Mouse (Mus musculus): ENCODE measurements at regions not wholly inside any gene's neighbourhood (a gene's known extent, or its start where the extent isn't known, plus 50 kb on each side); places are given as distances from the start of the nearest gene placed in this dataset.

DNA sequence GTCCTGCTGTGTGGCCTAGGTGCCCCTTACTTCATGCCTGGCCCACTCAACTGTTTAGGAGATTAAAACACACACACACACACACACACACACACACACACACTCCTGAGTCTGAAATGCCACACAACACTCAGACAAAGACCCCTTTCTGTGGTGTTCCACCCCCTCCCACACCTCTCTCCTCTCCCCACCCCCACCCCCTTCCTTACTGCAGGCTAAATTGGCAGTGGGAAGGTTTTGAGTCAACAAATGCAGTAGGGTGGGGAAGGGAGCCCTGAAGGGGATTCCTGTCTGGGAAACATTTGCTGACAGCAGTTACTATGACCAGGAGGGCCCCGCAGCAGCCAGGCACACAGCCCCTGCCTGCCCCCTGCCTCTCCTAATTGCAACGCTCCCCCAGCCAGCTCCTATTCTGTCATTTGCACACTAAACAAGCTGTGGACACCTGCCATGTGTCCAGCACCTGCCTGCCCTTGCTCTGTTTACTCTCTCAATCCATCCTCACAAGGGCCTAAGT, 69.5 kb downstream of the Ephb3 start:
- no peaks in the 10 kb centered on the region for H3K9me3 ChIP-seq (replicated peaks; ENCODE audit: control insufficient read depth, low read length)
- 43% methylated on average over 2 of the region's 2 CpGs for WGBS (ENCODE audit: insufficient replicate concordance)
- H3K36me3 ChIP-seq (ENCODE audit: control insufficient read depth, insufficient read depth): no peaks in the 10 kb centered on the region
- ATAC-seq (ENCODE audit: low read depth): no peak
- no peaks in the 10 kb centered on the region for H3K27me3 ChIP-seq (ENCODE audit: control insufficient read depth, insufficient read depth, low read depth, low read length)
- no peak overlapping the region for H3K27ac ChIP-seq (ENCODE audit: low read length)
- no peak overlapping the region for H3K9ac ChIP-seq (ENCODE audit: low read depth, low read length)
- H3K4me1 ChIP-seq (ENCODE audit: control insufficient read depth, low read depth, low read length): no peaks in the 10 kb centered on the region
- H3K4me3 ChIP-seq (ENCODE audit: low read depth, low read length): no peak overlapping the region
- no peak overlapping the region for H3K4me2 ChIP-seq (ENCODE audit: low read depth, low read length)

DNA sequence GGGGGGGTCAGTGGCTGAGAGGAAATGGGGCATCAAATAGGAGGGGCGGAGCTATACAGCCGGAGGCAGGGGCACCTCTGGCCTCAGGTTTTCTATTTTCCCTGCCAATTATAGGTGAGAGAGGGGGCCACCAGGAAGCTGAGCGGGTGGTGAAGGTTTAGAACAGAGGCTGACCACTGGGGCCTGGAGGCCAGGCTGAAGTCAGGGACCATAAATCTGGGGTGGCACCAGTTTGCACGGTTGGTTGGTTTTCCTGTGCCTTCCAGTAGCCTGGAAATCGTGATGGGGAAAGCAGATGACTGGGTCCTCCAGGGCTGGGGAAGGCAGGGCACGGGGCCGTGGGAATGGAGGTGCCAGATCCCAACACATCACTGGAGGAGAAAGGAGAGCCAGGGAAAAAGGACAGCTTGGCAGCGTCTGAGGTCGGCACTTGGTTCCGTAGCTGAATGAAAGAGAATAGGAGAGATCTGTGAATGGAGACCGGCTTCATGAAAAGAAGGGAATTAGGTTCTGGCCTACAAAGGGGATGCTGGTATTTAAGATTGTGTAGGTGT, 73.3 kb downstream of the Ephb3 start:
- 63% methylated on average over 11 of the region's 11 CpGs for WGBS (ENCODE audit: insufficient replicate concordance)
- Histone ChIP-seq H3K27me3 (ENCODE audit: control insufficient read depth, insufficient read depth, low read depth, low read length) (no peaks in the 10 kb centered on the region), H3K9ac (ENCODE audit: low read depth, low read length) (no peak overlapping the region), H3K9me3 (replicated peaks; ENCODE audit: control insufficient read depth, low read length) (no peaks in the 10 kb centered on the region), H3K4me3 (ENCODE audit: low read depth, low read length) (no peak overlapping the region), H3K4me1 (ENCODE audit: control insufficient read depth, low read depth, low read length) (no peaks in the 10 kb centered on the region), H3K36me3 (ENCODE audit: control insufficient read depth, insufficient read depth) (no peaks in the 10 kb centered on the region), H3K4me2 (ENCODE audit: low read depth, low read length) (no peak overlapping the region), H3K27ac (ENCODE audit: low read length) (no peak overlapping the region)
- ATAC-seq (ENCODE audit: low read depth): no peak

DNA sequence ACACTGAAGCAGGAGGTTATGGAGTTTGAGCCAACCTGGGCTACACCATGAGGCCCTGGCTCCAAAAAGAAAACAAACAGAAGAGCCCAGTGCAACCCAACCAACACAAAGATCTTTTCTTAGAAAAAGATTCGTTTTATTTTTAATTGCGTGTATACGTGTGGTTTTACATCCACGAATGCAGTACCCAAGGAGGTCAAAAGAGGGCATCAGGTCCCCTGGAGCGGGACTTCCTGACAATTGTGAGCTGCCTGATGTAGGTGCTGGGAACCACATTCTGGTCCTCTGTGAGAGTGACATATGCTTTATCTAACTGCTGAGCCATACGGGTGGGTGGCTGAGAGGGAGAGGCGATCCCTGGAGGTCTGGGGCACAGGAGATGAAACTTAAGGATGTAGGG, 73.8 kb downstream of the Ephb3 start:
- H3K27me3 ChIP-seq (ENCODE audit: control insufficient read depth, insufficient read depth, low read depth, low read length): no peaks in the 10 kb centered on the region
- H3K9me3 ChIP-seq (replicated peaks; ENCODE audit: control insufficient read depth, low read length): no peaks in the 10 kb centered on the region
- no peak for ATAC-seq (ENCODE audit: low read depth)
- H3K4me2 ChIP-seq (ENCODE audit: low read depth, low read length): no peak overlapping the region
- WGBS (ENCODE audit: insufficient replicate concordance): 80% methylated on average over 7 of the region's 7 CpGs
- H3K4me3 ChIP-seq (ENCODE audit: low read depth, low read length): no peak overlapping the region
- no peaks in the 10 kb centered on the region for H3K4me1 ChIP-seq (ENCODE audit: control insufficient read depth, low read depth, low read length)
- H3K9ac ChIP-seq (ENCODE audit: low read depth, low read length): no peak overlapping the region
- H3K36me3 ChIP-seq (ENCODE audit: control insufficient read depth, insufficient read depth): no peaks in the 10 kb centered on the region
- no peak overlapping the region for H3K27ac ChIP-seq (ENCODE audit: low read length)

DNA sequence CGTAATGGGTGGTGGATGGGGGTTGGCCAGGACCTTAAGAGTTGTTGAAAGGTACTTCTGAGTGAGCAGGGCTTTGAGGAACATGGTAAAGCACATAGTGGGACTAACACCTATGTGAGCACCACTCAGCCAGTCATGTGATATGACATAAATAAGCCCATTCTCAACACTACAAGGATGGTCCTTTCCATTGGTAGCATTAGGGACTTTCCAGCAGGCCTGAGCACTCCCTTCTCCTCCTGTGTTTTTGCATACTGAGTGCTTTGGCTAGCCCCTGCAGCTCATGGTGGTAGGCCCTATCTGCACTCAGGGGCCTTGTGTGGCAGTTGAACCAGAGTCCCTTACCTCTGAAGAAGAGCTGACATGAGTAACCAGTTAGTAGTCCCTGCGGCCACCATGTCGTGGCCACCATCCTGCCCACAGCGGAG, 75.7 kb downstream of the Ephb3 start:
- 83% methylated on average over 4 of the region's 4 CpGs for WGBS (ENCODE audit: insufficient replicate concordance)
- Histone ChIP-seq H3K4me2 (ENCODE audit: low read depth, low read length) (no peak overlapping the region), H3K4me3 (ENCODE audit: low read depth, low read length) (no peak overlapping the region), H3K27me3 (ENCODE audit: control insufficient read depth, insufficient read depth, low read depth, low read length) (no peaks in the 10 kb centered on the region), H3K9me3 (replicated peaks; ENCODE audit: control insufficient read depth, low read length) (no peaks in the 10 kb centered on the region), H3K27ac (ENCODE audit: low read length) (no peak overlapping the region), H3K36me3 (ENCODE audit: control insufficient read depth, insufficient read depth) (no peaks in the 10 kb centered on the region), H3K9ac (ENCODE audit: low read depth, low read length) (no peak overlapping the region), H3K4me1 (ENCODE audit: control insufficient read depth, low read depth, low read length) (no peaks in the 10 kb centered on the region)
- no peak for ATAC-seq (ENCODE audit: low read depth)

DNA sequence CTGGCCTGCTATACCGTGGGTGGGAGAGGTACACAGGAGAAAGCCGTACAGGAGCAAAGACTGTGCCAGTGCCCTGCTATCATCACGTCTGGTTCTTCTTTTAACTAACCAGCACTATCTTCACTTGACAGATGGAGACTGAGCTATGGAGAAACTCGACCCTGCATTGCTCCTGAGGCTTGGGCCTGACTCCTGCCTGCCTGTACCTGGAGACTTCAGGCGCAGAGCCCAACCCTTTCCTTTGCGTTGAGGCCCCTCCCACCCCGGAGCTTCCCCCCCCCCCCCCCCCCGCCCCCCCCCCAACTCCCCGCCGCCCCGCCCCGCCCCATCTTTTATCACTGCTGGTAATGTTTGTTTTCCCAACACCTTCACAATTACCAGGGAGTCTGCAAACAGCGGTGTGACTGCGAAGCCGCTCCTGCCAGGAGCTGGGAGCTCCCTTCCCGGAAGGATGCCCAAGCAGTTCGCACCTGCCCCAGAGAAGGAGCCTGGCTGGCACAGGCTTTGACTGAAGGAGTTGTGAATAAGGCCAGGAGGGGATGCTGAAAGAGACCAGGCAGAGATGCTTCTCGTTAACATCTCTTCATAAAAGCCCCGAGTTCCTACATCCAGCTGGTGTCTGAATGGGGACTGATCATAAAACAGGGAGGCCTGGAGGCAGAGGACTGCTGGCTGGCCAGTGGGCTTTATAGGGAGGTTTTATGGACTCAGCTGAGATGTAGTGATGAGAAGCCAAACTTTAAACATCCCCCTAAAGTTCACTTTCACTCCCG, 77.6 kb downstream of the Ephb3 start:
- H3K9ac ChIP-seq (ENCODE audit: low read depth, low read length): no peak overlapping the region
- no peaks in the 10 kb centered on the region for H3K4me1 ChIP-seq (ENCODE audit: control insufficient read depth, low read depth, low read length)
- H3K36me3 ChIP-seq (ENCODE audit: control insufficient read depth, insufficient read depth): no peaks in the 10 kb centered on the region
- ATAC-seq (ENCODE audit: low read depth): no peak
- no peaks in the 10 kb centered on the region for H3K9me3 ChIP-seq (replicated peaks; ENCODE audit: control insufficient read depth, low read length)
- H3K4me3 ChIP-seq (ENCODE audit: low read depth, low read length): no peak overlapping the region
- 10% methylated on average over 15 of the region's 20 CpGs for WGBS (ENCODE audit: insufficient replicate concordance)
- no peaks in the 10 kb centered on the region for H3K27me3 ChIP-seq (ENCODE audit: control insufficient read depth, insufficient read depth, low read depth, low read length)
- H3K27ac ChIP-seq (ENCODE audit: low read length): no peak overlapping the region
- H3K4me2 ChIP-seq (ENCODE audit: low read depth, low read length): no peak overlapping the region

DNA sequence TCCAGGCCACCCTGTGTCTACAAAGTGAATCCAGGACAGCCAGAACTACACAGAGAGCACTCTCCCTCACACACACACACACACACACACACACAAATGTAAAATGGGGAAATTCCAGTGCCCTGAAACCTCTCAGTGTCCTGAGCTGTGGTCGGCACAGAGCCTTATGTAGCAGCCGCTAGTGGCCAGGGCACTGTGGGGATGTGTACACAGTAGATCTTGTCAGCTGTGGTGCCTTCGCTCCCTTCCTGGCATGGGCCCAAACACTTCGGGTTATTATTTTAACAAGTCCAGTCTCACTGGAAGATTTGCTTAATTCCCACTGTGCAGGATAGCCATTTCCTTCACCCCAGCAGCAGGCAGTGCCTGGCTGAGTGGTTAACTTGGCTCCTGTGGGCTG, 81.5 kb downstream of the Ephb3 start:
- 24% methylated on average over 4 of the region's 4 CpGs for WGBS (ENCODE audit: insufficient replicate concordance)
- H3K4me3 ChIP-seq (ENCODE audit: low read depth, low read length): no peak overlapping the region
- no peak overlapping the region for H3K9ac ChIP-seq (ENCODE audit: low read depth, low read length)
- H3K27ac ChIP-seq (ENCODE audit: low read length): no peak overlapping the region
- no peaks in the 10 kb centered on the region for H3K27me3 ChIP-seq (ENCODE audit: control insufficient read depth, insufficient read depth, low read depth, low read length)
- no peaks in the 10 kb centered on the region for H3K4me1 ChIP-seq (ENCODE audit: control insufficient read depth, low read depth, low read length)
- no peaks in the 10 kb centered on the region for H3K36me3 ChIP-seq (ENCODE audit: control insufficient read depth, insufficient read depth)
- no peak overlapping the region for H3K4me2 ChIP-seq (ENCODE audit: low read depth, low read length)
- no peaks in the 10 kb centered on the region for H3K9me3 ChIP-seq (replicated peaks; ENCODE audit: control insufficient read depth, low read length)
- ATAC-seq (ENCODE audit: low read depth): no peak

DNA sequence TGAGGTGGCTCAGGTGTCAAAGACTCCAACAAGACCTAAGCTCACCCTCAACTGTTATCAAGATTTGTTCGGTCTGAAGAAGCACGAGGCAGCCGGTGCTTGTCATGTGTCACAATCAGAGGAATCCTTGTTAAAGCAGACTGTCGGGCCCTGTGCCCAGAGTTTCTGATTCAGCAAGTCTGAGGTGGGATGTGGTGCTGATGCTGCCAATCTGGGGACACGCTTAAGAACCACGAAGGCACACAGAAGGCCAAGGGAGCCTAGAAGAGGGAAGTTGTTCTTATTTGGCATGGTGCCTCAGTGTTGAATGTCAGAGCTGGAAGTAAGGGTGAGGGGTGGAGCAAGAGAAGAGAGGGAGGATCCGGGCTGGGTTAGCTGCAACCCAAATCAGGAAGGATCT, 85.0 kb downstream of the Ephb3 start:
- ATAC-seq (ENCODE audit: low read depth): no peak
- Histone ChIP-seq H3K4me1 (ENCODE audit: control insufficient read depth, low read depth, low read length) (no peaks in the 10 kb centered on the region), H3K9ac (ENCODE audit: low read depth, low read length) (no peak overlapping the region), H3K4me2 (ENCODE audit: low read depth, low read length) (no peak overlapping the region), H3K4me3 (ENCODE audit: low read depth, low read length) (no peak overlapping the region), H3K9me3 (replicated peaks; ENCODE audit: control insufficient read depth, low read length) (no peaks in the 10 kb centered on the region), H3K27ac (ENCODE audit: low read length) (no peak overlapping the region), H3K36me3 (ENCODE audit: control insufficient read depth, insufficient read depth) (no peaks in the 10 kb centered on the region), H3K27me3 (ENCODE audit: control insufficient read depth, insufficient read depth, low read depth, low read length) (no peaks in the 10 kb centered on the region)
- 41% methylated on average over 7 of the region's 7 CpGs for WGBS (ENCODE audit: insufficient replicate concordance)

DNA sequence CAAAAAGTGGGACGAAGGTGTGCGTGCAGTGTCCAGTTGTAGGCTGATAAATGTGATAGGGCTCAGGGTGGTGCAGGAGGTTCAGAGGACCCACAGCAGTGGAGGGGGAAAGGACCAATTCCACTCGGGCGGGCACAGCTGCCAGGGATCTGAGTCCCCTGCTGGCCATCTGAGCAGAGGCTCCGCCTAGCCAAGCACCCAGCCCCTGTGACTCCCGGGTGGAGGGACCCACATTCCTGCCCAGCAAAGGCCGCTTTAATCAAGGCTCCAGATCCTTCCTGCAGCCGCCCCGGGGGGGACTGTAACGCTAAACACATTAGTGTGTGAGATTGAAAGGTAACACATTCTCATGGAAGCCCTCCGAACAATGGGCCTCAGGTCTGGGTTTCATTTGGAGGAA, 88.5 kb downstream of the Ephb3 start:
- Histone ChIP-seq H3K4me3 (ENCODE audit: low read depth, low read length) (no peak overlapping the region), H3K27me3 (ENCODE audit: control insufficient read depth, insufficient read depth, low read depth, low read length) (no peaks in the 10 kb centered on the region), H3K36me3 (ENCODE audit: control insufficient read depth, insufficient read depth) (no peaks in the 10 kb centered on the region), H3K27ac (ENCODE audit: low read length) (no peak overlapping the region), H3K4me2 (ENCODE audit: low read depth, low read length) (no peak overlapping the region), H3K4me1 (ENCODE audit: control insufficient read depth, low read depth, low read length) (no peaks in the 10 kb centered on the region), H3K9ac (ENCODE audit: low read depth, low read length) (no peak overlapping the region), H3K9me3 (replicated peaks; ENCODE audit: control insufficient read depth, low read length) (no peaks in the 10 kb centered on the region)
- no peak for ATAC-seq (ENCODE audit: low read depth)
- 53% methylated on average over 11 of the region's 11 CpGs for WGBS (ENCODE audit: insufficient replicate concordance)

DNA sequence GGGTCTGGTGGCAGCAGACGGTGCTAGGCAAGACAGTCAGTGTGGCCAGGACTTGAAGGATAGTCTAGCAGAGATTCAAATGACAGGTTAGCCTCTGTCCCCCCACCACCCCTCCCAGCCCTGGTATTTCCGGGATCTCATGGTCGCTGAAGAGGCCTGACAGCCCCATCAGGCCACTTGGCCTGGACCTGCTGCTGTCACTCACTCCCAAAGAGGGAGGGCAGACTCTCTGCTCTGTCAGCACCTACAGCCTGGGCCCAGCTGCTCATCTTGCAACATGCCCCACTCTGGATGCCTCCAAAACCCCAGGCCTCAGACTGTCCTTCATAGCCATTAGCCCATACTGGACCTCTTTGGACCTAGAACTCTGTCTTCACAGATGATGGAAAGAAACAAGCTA, 89.0 kb downstream of the Ephb3 start:
- no peak for ATAC-seq (ENCODE audit: low read depth)
- H3K4me1 ChIP-seq (ENCODE audit: control insufficient read depth, low read depth, low read length): no peaks in the 10 kb centered on the region
- no peaks in the 10 kb centered on the region for H3K9me3 ChIP-seq (replicated peaks; ENCODE audit: control insufficient read depth, low read length)
- no peaks in the 10 kb centered on the region for H3K27me3 ChIP-seq (ENCODE audit: control insufficient read depth, insufficient read depth, low read depth, low read length)
- H3K27ac ChIP-seq (ENCODE audit: low read length): no peak overlapping the region
- no peak overlapping the region for H3K4me2 ChIP-seq (ENCODE audit: low read depth, low read length)
- 32% methylated on average over 3 of the region's 3 CpGs for WGBS (ENCODE audit: insufficient replicate concordance)
- no peaks in the 10 kb centered on the region for H3K36me3 ChIP-seq (ENCODE audit: control insufficient read depth, insufficient read depth)
- no peak overlapping the region for H3K9ac ChIP-seq (ENCODE audit: low read depth, low read length)
- H3K4me3 ChIP-seq (ENCODE audit: low read depth, low read length): no peak overlapping the region

All from liver, embryonic 16.5 days (tissue).